Mouse (Mus musculus): ENCODE measurements around the gene Gmeb2. TPM values are rescaled to one million over a fixed set of nuclear protein-coding genes. Genes with fewer than 3 reads are reported as not detected.

Gmeb2 gene
- polyA plus RNA-seq, 1 experiment: 10.5 TPM

- no peaks in the 10 kb centered on the region for H3K79me2 ChIP-seq (ENCODE audit: control insufficient read depth, insufficient read depth)
- H3K36me3 ChIP-seq (ENCODE audit: control insufficient read depth, insufficient read depth): peaks cover 18% of the 10 kb centered on the region
- TF ChIP-seq MYOD1 (IDR thresholded peaks at IDR 0.05; ENCODE audit: control insufficient read depth, insufficient read length, low read depth) (no peak), MAX (IDR thresholded peaks at IDR 0.05) (no peak), MYOG (IDR thresholded peaks at IDR 0.05; ENCODE audit: control insufficient read depth, extremely low read depth, insufficient read length) (no peak)
- H3K27me3 ChIP-seq (ENCODE audit: control insufficient read depth, insufficient read depth, insufficient read length): no peaks in the 10 kb centered on the region
- H3ac ChIP-seq (ENCODE audit: control insufficient read depth, insufficient read length, low read depth): no peak overlapping the region
- H3K4me3 ChIP-seq (ENCODE audit: insufficient read depth, poor library complexity, severe bottlenecking): no peak overlapping the region
- H3K79me3 ChIP-seq (ENCODE audit: low read depth): no peaks in the 10 kb centered on the region
These were observed 38.6 kb downstream of the Gmeb2 start for GRCm38 (mm10) chr2:181249217-181249616.

GRCm38 (mm10) chr2:181245031-181245430, 42.8 kb downstream of the Gmeb2 start:
- H3K36me3 ChIP-seq (ENCODE audit: control insufficient read depth, insufficient read depth): no peaks in the 10 kb centered on the region
- H3ac ChIP-seq (ENCODE audit: control insufficient read depth, insufficient read length, low read depth): no peak overlapping the region
- TF ChIP-seq MYOD1 (IDR thresholded peaks at IDR 0.05; ENCODE audit: control insufficient read depth, insufficient read length, low read depth): no peak
- no peak for TF ChIP-seq MAX (IDR thresholded peaks at IDR 0.05)
- TF ChIP-seq CEBPB (IDR thresholded peaks at IDR 0.05; ENCODE audit: low read depth): no peak
- no peak for TF ChIP-seq USF1 (IDR thresholded peaks at IDR 0.05; ENCODE audit: low read depth)
- TF ChIP-seq MYOG (IDR thresholded peaks at IDR 0.05; ENCODE audit: control insufficient read depth, extremely low read depth, insufficient read length): no peak
- TF ChIP-seq FOSL1 (IDR thresholded peaks at IDR 0.05; ENCODE audit: insufficient read depth, low read length, poor library complexity, severe bottlenecking): no peak
- no peak for TF ChIP-seq CTCF (IDR thresholded peaks at IDR 0.05; ENCODE audit: control insufficient read depth, insufficient read depth, insufficient read length)

GRCm38 (mm10) chr2:181243706-181244394, 44.0 kb downstream of the Gmeb2 start:
- H3K79me2 ChIP-seq (ENCODE audit: control insufficient read depth, insufficient read depth): no peaks in the 10 kb centered on the region
- no peak overlapping the region for H3ac ChIP-seq (ENCODE audit: control insufficient read depth, insufficient read length, low read depth)
- TF ChIP-seq CTCF (IDR thresholded peaks at IDR 0.05; ENCODE audit: control insufficient read depth, insufficient read depth, insufficient read length): no peak
- TF ChIP-seq CEBPB (IDR thresholded peaks at IDR 0.05; ENCODE audit: low read depth): no peak
- no peak for TF ChIP-seq MYOG (IDR thresholded peaks at IDR 0.05; ENCODE audit: control insufficient read depth, extremely low read depth, insufficient read length)
- TF ChIP-seq USF1 (IDR thresholded peaks at IDR 0.05; ENCODE audit: low read depth): no peak
- no peaks in the 10 kb centered on the region for H3K36me3 ChIP-seq (ENCODE audit: control insufficient read depth, insufficient read depth)
- no peak overlapping the region for H3K4me3 ChIP-seq (ENCODE audit: insufficient read depth, poor library complexity, severe bottlenecking)
- no peaks in the 10 kb centered on the region for H3K27me3 ChIP-seq (ENCODE audit: control insufficient read depth, insufficient read depth, insufficient read length)
- H3K79me3 ChIP-seq (ENCODE audit: low read depth): no peaks in the 10 kb centered on the region

More at GRCm38 (mm10) chr2:181245031-181245430, 42.8 kb downstream of the Gmeb2 start:
- Histone ChIP-seq H3K4me3 (ENCODE audit: insufficient read depth, poor library complexity, severe bottlenecking) (no peak overlapping the region), H3K79me2 (ENCODE audit: control insufficient read depth, insufficient read depth) (no peaks in the 10 kb centered on the region), H3K79me3 (ENCODE audit: low read depth) (no peaks in the 10 kb centered on the region), H3K27me3 (ENCODE audit: control insufficient read depth, insufficient read depth, insufficient read length) (no peaks in the 10 kb centered on the region)

GRCm38 (mm10) chr2:181242314-181242665, 45.5 kb downstream of the Gmeb2 start:
- peak overlapping the region; percentile 53 for H3K4me3 ChIP-seq (ENCODE audit: insufficient read depth, poor library complexity, severe bottlenecking)
- H3K27me3 ChIP-seq (ENCODE audit: control insufficient read depth, insufficient read depth, insufficient read length): no peaks in the 10 kb centered on the region
- H3ac ChIP-seq (ENCODE audit: control insufficient read depth, insufficient read length, low read depth): no peak overlapping the region
- TF ChIP-seq USF1 (IDR thresholded peaks at IDR 0.05; ENCODE audit: low read depth): no peak
- no peaks in the 10 kb centered on the region for H3K79me3 ChIP-seq (ENCODE audit: low read depth)
- H3K79me2 ChIP-seq (ENCODE audit: control insufficient read depth, insufficient read depth): no peaks in the 10 kb centered on the region
- peaks cover 3% of the 10 kb centered on the region for H3K36me3 ChIP-seq (ENCODE audit: control insufficient read depth, insufficient read depth)

GRCm38 (mm10) chr2:181241602-181242313, 46.1 kb downstream of the Gmeb2 start, which contains the start of gene Helz2:
Gene Helz2, minus strand, starts transcription at chr2:181242027.
- no peaks in the 10 kb centered on the region for H3K79me2 ChIP-seq (ENCODE audit: control insufficient read depth, insufficient read depth)
- no peaks in the 10 kb centered on the region for H3K79me3 ChIP-seq (ENCODE audit: low read depth)
- H3K36me3 ChIP-seq (ENCODE audit: control insufficient read depth, insufficient read depth): peaks cover 3% of the 10 kb centered on the region
- H3K27me3 ChIP-seq (ENCODE audit: control insufficient read depth, insufficient read depth, insufficient read length): no peaks in the 10 kb centered on the region
- TF ChIP-seq USF1 (IDR thresholded peaks at IDR 0.05; ENCODE audit: low read depth) (no peak), MYOD1 (IDR thresholded peaks at IDR 0.05; ENCODE audit: control insufficient read depth, insufficient read length, low read depth) (no peak), MAX (IDR thresholded peaks at IDR 0.05) (no peak), CTCF (IDR thresholded peaks at IDR 0.05; ENCODE audit: control insufficient read depth, insufficient read depth, insufficient read length) (no peak), FOSL1 (IDR thresholded peaks at IDR 0.05; ENCODE audit: insufficient read depth, low read length, poor library complexity, severe bottlenecking) (no peak), MYOG (IDR thresholded peaks at IDR 0.05; ENCODE audit: control insufficient read depth, extremely low read depth, insufficient read length) (no peak), CEBPB (IDR thresholded peaks at IDR 0.05; ENCODE audit: low read depth) (no peak)
- H3ac ChIP-seq (ENCODE audit: control insufficient read depth, insufficient read length, low read depth): peak within 1 kb of the TSS; percentile 89
- H3K4me3 ChIP-seq (ENCODE audit: insufficient read depth, poor library complexity, severe bottlenecking): peak within 1 kb of the TSS; percentile 53

- Histone ChIP-seq H3K4me3 (ENCODE audit: insufficient read depth, poor library complexity, severe bottlenecking) (peak overlapping the region; percentile 53), H3K79me2 (ENCODE audit: control insufficient read depth, insufficient read depth) (no peaks in the 10 kb centered on the region), H3K36me3 (ENCODE audit: control insufficient read depth, insufficient read depth) (peaks cover 9% of the 10 kb centered on the region), H3K79me3 (ENCODE audit: low read depth) (no peaks in the 10 kb centered on the region), H3ac (ENCODE audit: control insufficient read depth, insufficient read length, low read depth) (no peak overlapping the region), H3K27me3 (ENCODE audit: control insufficient read depth, insufficient read depth, insufficient read length) (no peaks in the 10 kb centered on the region)
- TF ChIP-seq MAX (IDR thresholded peaks at IDR 0.05): no peak
- no peak for TF ChIP-seq CEBPB (IDR thresholded peaks at IDR 0.05; ENCODE audit: low read depth)
- TF ChIP-seq FOSL1 (IDR thresholded peaks at IDR 0.05; ENCODE audit: insufficient read depth, low read length, poor library complexity, severe bottlenecking): no peak
- no peak for TF ChIP-seq USF1 (IDR thresholded peaks at IDR 0.05; ENCODE audit: low read depth)
- TF ChIP-seq CTCF (IDR thresholded peaks at IDR 0.05; ENCODE audit: control insufficient read depth, insufficient read depth, insufficient read length): no peak
- no peak for TF ChIP-seq MYOD1 (IDR thresholded peaks at IDR 0.05; ENCODE audit: control insufficient read depth, insufficient read length, low read depth)
- TF ChIP-seq MYOG (IDR thresholded peaks at IDR 0.05; ENCODE audit: control insufficient read depth, extremely low read depth, insufficient read length): no peak
These were observed 46.9 kb downstream of the Gmeb2 start for GRCm38 (mm10) chr2:181240806-181241440.
